Mouse (Mus musculus): ENCODE results near the gene Mrps18a. TPM values are rescaled to one million over a fixed set of nuclear protein-coding genes. Genes with fewer than 3 reads are reported as not detected.

Gene Mrps18a
- polyA plus RNA-seq, 1 experiment from 2014 or later, result 140 TPM

- Histone ChIP-seq H3K4me2 (replicated peaks) (no peak overlapping the region), H3K27ac (no peak overlapping the region), H3K9me3 (no peaks in the 10 kb centered on the region), H3K9ac (replicated peaks) (no peak overlapping the region), H3K27me3 (no peaks in the 10 kb centered on the region), H3K36me3 (peaks cover 94% of the 10 kb centered on the region), H3K4me3 (replicated peaks) (no peak overlapping the region), H3K4me1 (replicated peaks) (peaks cover under 1% of the 10 kb centered on the region; the same call in 1 of the 2 replicates)
- 66% methylated on average over 5 of the region's 5 CpGs for WGBS
- no peak; the same call in 1 of the 2 replicates for ATAC-seq
These were observed 57.5 kb downstream of the Mrps18a start for GRCm38 (mm10) chr17:46168318-46168717.

- H3K36me3 ChIP-seq, result peaks cover 93% of the 10 kb centered on the region
- no peak overlapping the region for H3K9ac ChIP-seq (replicated peaks)
- no peaks in the 10 kb centered on the region for H3K27me3 ChIP-seq
- H3K4me1 ChIP-seq (replicated peaks), result no peaks in the 10 kb centered on the region
- no peak overlapping the region for H3K4me3 ChIP-seq (replicated peaks)
- no peak for ATAC-seq
- no peak overlapping the region for H3K27ac ChIP-seq
- H3K9me3 ChIP-seq, result no peaks in the 10 kb centered on the region
- 89% methylated on average over 5 of the region's 5 CpGs for WGBS
- no peak overlapping the region for H3K4me2 ChIP-seq (replicated peaks)
These were observed 58.0 kb downstream of the Mrps18a start for GRCm38 (mm10) chr17:46168768-46169167.

GRCm38 (mm10) chr17:46170538-46170937, 59.8 kb downstream of the Mrps18a start:
- H3K4me3 ChIP-seq (replicated peaks), result no peak overlapping the region
- no peak overlapping the region for H3K9ac ChIP-seq (replicated peaks)
- no peak overlapping the region for H3K27ac ChIP-seq
- H3K36me3 ChIP-seq, result peaks cover 82% of the 10 kb centered on the region
- H3K9me3 ChIP-seq, result no peaks in the 10 kb centered on the region
- 77% methylated on average over 3 of the region's 3 CpGs for WGBS
- no peak overlapping the region for H3K4me2 ChIP-seq (replicated peaks)
- ATAC-seq, result no peak
- no peaks in the 10 kb centered on the region for H3K4me1 ChIP-seq (replicated peaks)
- no peaks in the 10 kb centered on the region for H3K27me3 ChIP-seq

Other genes with a start within 250 kb of the Mrps18a start
- 2.7 and 3.4 TPM in 2 replicates for gene Vegfa, start 78.6 kb upstream of the Mrps18a start, polyA plus RNA-seq (2015; fragmentation: Nextera tagmentation; extraction: Ambion mirVana)
- gene Rsph9, start 33.2 kb downstream of the Mrps18a start, polyA plus RNA-seq (2015; fragmentation: Nextera tagmentation; extraction: Ambion mirVana), result 25.5 and 26.9 TPM in 2 replicates
- gene Mad2l1bp, start 42.6 kb downstream of the Mrps18a start, polyA plus RNA-seq (2015; fragmentation: Nextera tagmentation; extraction: Ambion mirVana), result 24.3 and 29.6 TPM in 2 replicates
- 38.7 and 40.8 TPM in 2 replicates for gene Gtpbp2, start 50.0 kb downstream of the Mrps18a start, polyA plus RNA-seq (2015; fragmentation: Nextera tagmentation; extraction: Ambion mirVana)
- gene Polh, start 91.7 kb downstream of the Mrps18a start, polyA plus RNA-seq (2015; fragmentation: Nextera tagmentation; extraction: Ambion mirVana), result 9.4 and 10.1 TPM in 2 replicates
- gene Xpo5, start 91.8 kb downstream of the Mrps18a start, polyA plus RNA-seq (2015; fragmentation: Nextera tagmentation; extraction: Ambion mirVana), result 46.4 and 46.8 TPM in 2 replicates
- 92.8 and 99.0 TPM in 2 replicates for gene Polr1c, start 137.1 kb downstream of the Mrps18a start, polyA plus RNA-seq (2015; fragmentation: Nextera tagmentation; extraction: Ambion mirVana)
- 87.3 and 91.6 TPM in 2 replicates for gene Yipf3, start 137.1 kb downstream of the Mrps18a start, polyA plus RNA-seq (2015; fragmentation: Nextera tagmentation; extraction: Ambion mirVana)
- 7.5 and 8.2 TPM in 2 replicates for gene Lrrc73, start 142.5 kb downstream of the Mrps18a start, polyA plus RNA-seq (2015; fragmentation: Nextera tagmentation; extraction: Ambion mirVana)
- 31.3 and 37.2 TPM in 2 replicates for gene Tjap1, start 172.0 kb downstream of the Mrps18a start, polyA plus RNA-seq (2015; fragmentation: Nextera tagmentation; extraction: Ambion mirVana)
- gene Dlk2, start 186.4 kb downstream of the Mrps18a start, polyA plus RNA-seq (2015; fragmentation: Nextera tagmentation; extraction: Ambion mirVana), result 7.3 and 7.5 TPM in 2 replicates
- 9.1 and 9.8 TPM in 2 replicates for gene Abcc10, start 217.4 kb downstream of the Mrps18a start, polyA plus RNA-seq (2015; fragmentation: Nextera tagmentation; extraction: Ambion mirVana)